Comparison of ENCODE assay signal across 8 mouse cellular contexts in the genomic region with DNA sequence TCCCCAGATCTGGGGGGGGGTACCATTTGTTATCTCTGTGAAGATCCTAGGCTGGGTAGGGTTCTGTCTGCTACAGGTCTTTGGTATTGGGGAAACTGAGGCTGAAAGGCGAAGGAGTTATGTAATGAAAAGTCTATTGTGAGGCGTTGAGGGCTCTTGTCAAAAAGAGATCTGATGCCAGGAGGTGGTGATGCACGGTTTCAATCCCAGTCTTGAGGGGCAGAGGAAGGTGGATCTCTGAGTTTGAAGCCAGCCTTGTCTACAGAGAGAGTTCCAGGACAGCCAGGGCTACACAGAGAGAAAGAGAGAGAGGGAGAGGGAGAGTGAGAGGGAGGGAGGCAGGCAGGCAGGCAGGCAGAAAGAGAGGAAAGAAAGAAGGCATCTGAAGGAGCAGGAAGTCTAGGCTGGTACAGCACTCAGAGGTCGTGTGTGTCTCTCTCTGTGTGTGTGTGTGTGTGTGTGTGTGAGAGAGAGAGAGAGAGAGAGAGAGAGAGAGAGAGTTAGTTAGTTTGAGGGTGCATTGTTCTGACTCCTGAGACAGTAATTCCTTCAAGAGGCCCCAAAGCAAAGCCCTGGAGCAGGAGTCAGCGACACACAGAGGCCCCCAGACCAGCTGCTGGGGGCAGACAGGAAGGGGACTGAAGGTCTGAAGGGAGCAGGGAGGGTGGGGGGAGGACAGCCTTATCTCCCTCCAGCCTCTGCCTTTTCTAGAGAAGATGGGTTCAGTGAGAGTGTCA. TPM values are rescaled to one million over a fixed set of nuclear protein-coding genes. Genes with fewer than 3 reads are reported as not detected.
DNase-seq lines count a peak whose midpoint lies in the region; ATAC-seq and TF ChIP-seq lines count a peak whose summit lies in the region.

No protein-coding gene starts in this region.

- H3K9me3 ChIP-seq in liver, embryonic 11.5 days (ENCODE audit: control insufficient read depth, low read length): no peaks in the 10 kb centered on the region

- no peak for ATAC-seq in liver, embryonic 11.5 days (replicated peaks; ENCODE audit: low FRiP score)

- H3K4me2 ChIP-seq in liver, embryonic 11.5 days: peak overlapping the region; percentile 96

- H3K9ac ChIP-seq in liver, embryonic 11.5 days (ENCODE audit: low read depth, low read length): peak overlapping the region; percentile 95

- peaks cover 78% of the 10 kb centered on the region for H3K4me1 ChIP-seq in liver, embryonic 11.5 days (replicated peaks; ENCODE audit: control insufficient read depth, insufficient read depth, low read length)

- intact Hi-C loops in gastrocnemius, adult 2 months (cut with DNase I): loop anchor here (10.0 kb wide), 1 partner anchor 348 kb away; no protein-coding TSS in a partner anchor

- TF ChIP-seq CTCF in gastrocnemius, adult 2 months (IDR thresholded peaks at IDR 0.05): no peak

- WGBS in liver, embryonic 11.5 days: 30% methylated on average over 5 of the region's 5 CpGs

- peak overlapping the region; percentile 100 for H3K27ac ChIP-seq in gastrocnemius, adult 2 months
- peak overlapping the region; percentile 64 for H3K27ac ChIP-seq in liver, embryonic 11.5 days (ENCODE audit: low read depth, low read length)

- DNase-seq in gastrocnemius, adult 2 months: no peak
- no peak for DNase-seq in gastrocnemius, adult 18-20 months (ENCODE audit: low spot score)
- peak; percentile 11 for DNase-seq in spleen, adult 12 weeks (ENCODE audit: low spot score)
- DNase-seq in spleen, postnatal 14 days (ENCODE audit: low spot score in 2 of 2): no peak
- no peak for DNase-seq in liver, embryonic 11.5 days (ENCODE audit: low spot score)
- DNase-seq in thymus, postnatal 25 days: peak; percentile 40
- DNase-seq in cerebellum, postnatal 14 days: no peak
- no peak for DNase-seq in gastrocnemius, postnatal 25 days

- no peaks in the 10 kb centered on the region for H3K27me3 ChIP-seq in liver, embryonic 11.5 days (replicated peaks; ENCODE audit: control insufficient read depth, insufficient read depth, low read length)

- H3K36me3 ChIP-seq in liver, embryonic 11.5 days (ENCODE audit: control insufficient read depth, insufficient read depth, low read length): no peaks in the 10 kb centered on the region

- H3K4me3 ChIP-seq in gastrocnemius, adult 2 months: peak overlapping the region; percentile 95
- peak overlapping the region; percentile 89 for H3K4me3 ChIP-seq in liver, embryonic 11.5 days (ENCODE audit: low read depth, low read length)

RNA-seq across cellular contexts. Expression of a gene that starts 4.4 kb away (rescaled TPM):
- total RNA-seq in gastrocnemius, adult 2 months (2021): 100 to 1,000 TPM; 173 to 184 TPM
- 100 to 1,000 TPM; 174 to 196 TPM for total RNA-seq in gastrocnemius, adult 18-20 months (2021)
- 27.6 and 28.0 TPM in 2 replicates for polyA plus RNA-seq in liver, embryonic 11.5 days (2014; fragmentation: Nextera tagmentation; extraction: Ambion mirVana)
- 100 to 1,000 TPM; 156 to 164 TPM for total RNA-seq in gastrocnemius, postnatal 25 days (2021)

Comparison
In these comparisons a context has a peak if more than half of its experiments do, and no peak if none do; other contexts are left out.
1. DNase-seq: peak in spleen, adult 12 weeks (single experiment) and thymus, postnatal 25 days (single experiment); none in gastrocnemius, adult 2 months (single experiment), gastrocnemius, adult 18-20 months (single experiment), spleen, postnatal 14 days (0 of 2), liver, embryonic 11.5 days (single experiment), cerebellum, postnatal 14 days (0 of 2) and gastrocnemius, postnatal 25 days (single experiment).